Mouse (Mus musculus) CH12.LX (cell line): ENCODE measurements around the gene Mknk1. TPM values are rescaled to one million over a fixed set of nuclear protein-coding genes. Genes with fewer than 3 reads are reported as not detected.

Source experiments
- DNase-seq: peaks from one replicate; pipeline ENCODE4 v3.0.0-alpha.2; 2013; ENCODE audit errors: extremely low read depth
- H3K27ac ChIP-seq: 2 replicates; pipeline ENCODE4 v1.5.1; 2012; ENCODE audit warnings: low read depth, mild to moderate bottlenecking, control low read depth, moderate library complexity; ENCODE audit not compliant: insufficient read depth
- H3K27me3 ChIP-seq: replicated peaks from 2 replicates; pipeline ENCODE3; 2012; ENCODE audit warnings: inconsistent platforms
- H3K36me3 ChIP-seq, 2 experiments: replicated peaks in 1 of 2; 2 replicates each; pipeline versions ENCODE3 to v1.6.1; 2012; ENCODE audit warnings: inconsistent platforms in 1 of 2, low read length in 1 of 2, mild to moderate bottlenecking in 1 of 2, mixed read lengths in 1 of 2, moderate library complexity in 1 of 2; ENCODE audit not compliant: control insufficient read depth in 1 of 2, insufficient read depth in 1 of 2
- H3K4me1 ChIP-seq, 2 experiments: 2 replicates each; pipeline ENCODE4 v1.6.1; 2012; ENCODE audit warnings: inconsistent platforms in 1 of 2, moderate library complexity in 1 of 2; ENCODE audit not compliant: insufficient read depth in 2 of 2, control insufficient read depth in 1 of 2
- H3K4me2 ChIP-seq: 2 replicates; pipeline ENCODE4 v1.6.1; 2012; ENCODE audit warnings: low read depth, mild to moderate bottlenecking, control low read depth; ENCODE audit not compliant: poor library complexity, insufficient read depth, severe bottlenecking
- H3K4me3 ChIP-seq, 3 experiments: fragments of 150-350 bp in 1 of 3; sonication (generic) in 1 of 3; replicated peaks in 1 of 3; 2 replicates each; pipeline versions ENCODE3 to v1.5.1; 2011 to 2012; ENCODE audit warnings: low read depth in 2 of 3, low read length in 2 of 3, mild to moderate bottlenecking in 2 of 3, moderate library complexity in 2 of 3, control low read depth in 1 of 3, improper control_type of control experiment in 1 of 3, inconsistent platforms in 1 of 3, mixed read lengths in 1 of 3; ENCODE audit not compliant: poor library complexity in 1 of 3
- H3K79me2 ChIP-seq: replicated peaks from 2 replicates; pipeline ENCODE4 v1.6.1; 2012; ENCODE audit warnings: mild to moderate bottlenecking, moderate library complexity; ENCODE audit not compliant: control insufficient read depth, poor library complexity, insufficient read depth, severe bottlenecking; ENCODE audit errors: extremely low read depth
- H3K9ac ChIP-seq: 2 replicates; pipeline ENCODE4 v1.6.1; 2012; ENCODE audit warnings: low read depth, mild to moderate bottlenecking, control low read depth, moderate library complexity; ENCODE audit not compliant: insufficient read depth
- H3K9me3 ChIP-seq: replicated peaks from 2 replicates; pipeline ENCODE3; 2012; ENCODE audit warnings: low read length, inconsistent platforms, mixed read lengths
- BHLHE40 ChIP-seq: IDR thresholded peaks from 2 replicates; pipeline ENCODE4 v1.6.1; 2011; ENCODE audit warnings: mild to moderate bottlenecking, low read depth, low read length, improper control_type of control experiment
- E2F4 ChIP-seq: IDR thresholded peaks from 2 replicates; pipeline ENCODE4 v1.6.1; 2011; ENCODE audit warnings: low read depth, low read length, improper control_type of control experiment; ENCODE audit not compliant: insufficient replicate concordance
- ELF1 ChIP-seq: IDR thresholded peaks from 2 replicates; pipeline ENCODE4 v1.6.1; 2014; ENCODE audit warnings: low read depth, mild to moderate bottlenecking, inconsistent platforms, low read length, improper control_type of control experiment
- EP300 ChIP-seq: IDR thresholded peaks from 2 replicates; pipeline ENCODE4 v1.6.1; 2011; ENCODE audit warnings: low read length, improper control_type of control experiment
- ETS1 ChIP-seq: conservative IDR thresholded peaks from 2 replicates; pipeline ENCODE4 v1.6.1; 2012; ENCODE audit warnings: low read depth, mild to moderate bottlenecking, inconsistent platforms, low read length, improper control_type of control experiment, moderate library complexity
- GABPA ChIP-seq: IDR thresholded peaks from 2 replicates; pipeline ENCODE4 v1.6.1; 2012; ENCODE audit warnings: low read depth, low read length, improper control_type of control experiment, inconsistent platforms; ENCODE audit not compliant: insufficient replicate concordance
- HCFC1 ChIP-seq: IDR thresholded peaks from 2 replicates; pipeline ENCODE4 v1.6.1; 2012; ENCODE audit warnings: low read depth, mild to moderate bottlenecking, inconsistent platforms, low read length, improper control_type of control experiment
- IRF4 ChIP-seq: IDR thresholded peaks from 2 replicates; pipeline ENCODE4 v1.6.1; 2014; ENCODE audit warnings: low read depth, mild to moderate bottlenecking, inconsistent platforms, low read length, improper control_type of control experiment
- JUN ChIP-seq: IDR thresholded peaks from 2 replicates; pipeline ENCODE4 v1.6.1; 2011; ENCODE audit warnings: low read depth, mild to moderate bottlenecking, low read length, improper control_type of control experiment, moderate library complexity; ENCODE audit not compliant: insufficient read depth
- MAX ChIP-seq: IDR thresholded peaks from 2 replicates; pipeline ENCODE4 v1.6.1; 2011; ENCODE audit warnings: low read length, improper control_type of control experiment
- MAZ ChIP-seq: IDR thresholded peaks from 2 replicates; pipeline ENCODE4 v1.6.1; 2012; ENCODE audit warnings: low read depth, mild to moderate bottlenecking, inconsistent platforms, low read length, improper control_type of control experiment, moderate library complexity
- MYC ChIP-seq: IDR thresholded peaks from 2 replicates; pipeline ENCODE4 v1.6.1; 2011; ENCODE audit warnings: low read depth, mild to moderate bottlenecking, improper control_type of control experiment, low read length
- NRF1 ChIP-seq: IDR thresholded peaks from 2 replicates; pipeline ENCODE4 v1.6.1; 2014; ENCODE audit warnings: low read depth, mild to moderate bottlenecking, inconsistent platforms, low read length, improper control_type of control experiment, moderate library complexity
- PAX5 ChIP-seq: IDR thresholded peaks from 2 replicates; pipeline ENCODE4 v1.6.1; 2012; ENCODE audit warnings: low read length, inconsistent platforms, mixed read lengths
- POLR2A ChIP-seq: IDR thresholded peaks from 2 replicates; pipeline ENCODE4 v1.6.1; 2011; ENCODE audit warnings: low read depth, mild to moderate bottlenecking, improper control_type of control experiment, low read length
- POLR2AphosphoS2 ChIP-seq: IDR thresholded peaks from 2 replicates; pipeline ENCODE4 v1.6.1; 2011; ENCODE audit warnings: low read depth, low read length, improper control_type of control experiment
- RAD21 ChIP-seq: IDR thresholded peaks from 2 replicates; pipeline ENCODE4 v1.6.1; 2011; ENCODE audit warnings: low read depth, mild to moderate bottlenecking, low read length, improper control_type of control experiment, moderate library complexity
- RCOR1 ChIP-seq: conservative IDR thresholded peaks from 2 replicates; pipeline ENCODE4 v1.6.1; 2012; ENCODE audit warnings: low read depth, mild to moderate bottlenecking, inconsistent platforms, low read length, improper control_type of control experiment
- SIN3A ChIP-seq: IDR thresholded peaks from 2 replicates; pipeline ENCODE4 v1.6.1; 2012; ENCODE audit warnings: low read length, improper control_type of control experiment, inconsistent platforms
- SMC3 ChIP-seq: IDR thresholded peaks from 2 replicates; pipeline ENCODE4 v1.6.1; 2011; ENCODE audit warnings: low read depth, low read length, improper control_type of control experiment
- TCF12 ChIP-seq: IDR thresholded peaks from 2 replicates; pipeline ENCODE4 v1.6.1; 2014; ENCODE audit warnings: low read depth, mild to moderate bottlenecking, inconsistent platforms, low read length, improper control_type of control experiment
- USF2 ChIP-seq: conservative IDR thresholded peaks from 2 replicates; pipeline ENCODE4 v1.6.1; 2011; ENCODE audit warnings: low read depth, low read length, improper control_type of control experiment
- ZC3H11A ChIP-seq: IDR thresholded peaks from 2 replicates; pipeline ENCODE4 v1.6.1; 2012; ENCODE audit warnings: low read depth, mild to moderate bottlenecking, inconsistent platforms, low read length, improper control_type of control experiment
- ZKSCAN1 ChIP-seq: IDR thresholded peaks from 2 replicates; pipeline ENCODE4 v1.6.1; 2012; ENCODE audit warnings: low read depth, inconsistent platforms, low read length, improper control_type of control experiment, borderline replicate concordance
- ZMIZ1 ChIP-seq: IDR thresholded peaks from 2 replicates; pipeline ENCODE4 v1.6.1; 2012; ENCODE audit warnings: low read depth, mild to moderate bottlenecking, inconsistent platforms, low read length, improper control_type of control experiment
- dilution Hi-C: fragments of 300-500 bp; cut with MboI; formaldehyde crosslinking; loops from 2 replicates; pipeline ENCODE4 v1.14.3; 2020; ENCODE audit warnings: low sequenced_read_pairs; ENCODE audit not compliant: extremely low pct_unique_long_range_greater_than_20kb, extremely low pct_ligation_motif_present
- in situ Hi-C: fragments of 300-500 bp; cut with MboI; formaldehyde crosslinking; loops from 3 replicates; pipeline ENCODE4 v1.14.3; 2019; ENCODE audit warnings: low sequenced_read_pairs, low pct_ligation_motif_present, low pct_unique_long_range_greater_than_20kb, mixed read lengths
- polyA plus RNA-seq: library from polyadenylated mRNA; unstranded; fragments of >175 nt; gene quantifications from 2 replicates; pipeline ENCODE4 v1.2.1, GENCODE M21; 2012; ENCODE audit warnings: low read depth; ENCODE audit not compliant: insufficient read length
- total RNA-seq, 2 experiments: library from RNA; depleted of rRNA; stranded (reverse); fragments of 300-350 nt in 1 of 2; fragments of >200 nt in 1 of 2; gene quantifications; 2 replicates each; pipeline ENCODE4 v1.2.3; 2012 to 2014

Gene Mknk1
- total and polyA plus RNA-seq, 3 experiments = 17.8 to 39.0 (median 31.5) TPM

- peak; percentile 88 for TF ChIP-seq ETS1
- no peak for TF ChIP-seq E2F4
- 0 out of 2 replicates have a peak, but pooled peaks have one; percentile 16 for TF ChIP-seq POLR2A
- no peak for TF ChIP-seq MAZ
- TF ChIP-seq GABPA = no peak
- peak; percentile 18; the same call in 1 of the 2 replicates for TF ChIP-seq SMC3
- TF ChIP-seq IRF4 = peak; percentile 90
- peak; percentile 95 for TF ChIP-seq MYC
- peak; percentile 60 for TF ChIP-seq ELF1
These were observed 8.4 kb downstream of the Mknk1 start (continued) for GRCm38 (mm10) chr4:115847377-115847776.

GRCm38 (mm10) chr4:115848083-115848482 is 9.1 kb downstream of the Mknk1 start:
- dilution Hi-C loops (no loop called here), in situ Hi-C loops (loop anchor here (10.0 kb wide), 1 partner anchor 63 kb away; the partner anchor contains the start of genes Atpaf1 and Tex38)
- no peaks in the 10 kb centered on the region for H3K27me3 ChIP-seq
- H3K79me2 ChIP-seq = peaks cover 4% of the 10 kb centered on the region
- H3K4me1 ChIP-seq = peaks cover 27 to 67% of the 10 kb centered on the region in 2 experiments
- TF ChIP-seq MAX (no peak), USF2 (no peak), RAD21 (no peak), HCFC1 (no peak), ZC3H11A (no peak), ZMIZ1 (no peak), JUN (no peak), SMC3 (no peak), RCOR1 (no peak), POLR2AphosphoS2 (no peak), PAX5 (no peak), MYC (no peak), BHLHE40 (no peak), NRF1 (no peak), SIN3A (no peak; the same call in 1 of the 2 replicates), TCF12 (no peak), IRF4 (no peak), ZKSCAN1 (no peak), EP300 (no peak)
- no peak overlapping the region for H3K4me3 ChIP-seq
- H3K4me2 ChIP-seq = peak overlapping the region; percentile 69
- DNase-seq = no peak
- H3K9me3 ChIP-seq = peaks cover 4% of the 10 kb centered on the region
- peak overlapping the region; percentile 77 for H3K9ac ChIP-seq
- H3K27ac ChIP-seq = peak overlapping the region; percentile 100
- peaks cover 46 to 75% of the 10 kb centered on the region in 2 experiments for H3K36me3 ChIP-seq
